Mouse (Mus musculus): ENCODE measurements around the gene Gm16253. TPM values are rescaled to one million over a fixed set of nuclear protein-coding genes. Genes with fewer than 3 reads are reported as not detected.

Gene Gm16253
- polyA plus RNA-seq, 1 experiment from 2014 or later: 1.2 TPM

GRCm38 (mm10) chr3:96545565-96545964 is 31.2 kb upstream of the Gm16253 start:
- Histone ChIP-seq H3K27me3 (ENCODE audit: control insufficient read depth, insufficient read depth, low read length) (no peaks in the 10 kb centered on the region), H3K9me3 (ENCODE audit: control insufficient read depth, low read length) (no peaks in the 10 kb centered on the region), H3K4me2 (ENCODE audit: low read depth, low read length) (no peak overlapping the region), H3K27ac (ENCODE audit: low read depth, low read length) (no peak overlapping the region), H3K9ac (replicated peaks; ENCODE audit: low read depth, low read length) (no peak overlapping the region), H3K36me3 (ENCODE audit: control insufficient read depth, insufficient read depth, low read length) (no peaks in the 10 kb centered on the region), H3K4me3 (ENCODE audit: low read depth, low read length) (no peak overlapping the region), H3K4me1 (ENCODE audit: control insufficient read depth, insufficient read depth, low read length) (no peaks in the 10 kb centered on the region)
- no peak for ATAC-seq (ENCODE audit: low read depth)
- WGBS: 41% methylated on average over 1 of the region's 1 CpGs

- Histone ChIP-seq H3K27me3 (ENCODE audit: control insufficient read depth, insufficient read depth, low read length) (no peaks in the 10 kb centered on the region), H3K4me2 (ENCODE audit: low read depth, low read length) (no peak overlapping the region), H3K27ac (ENCODE audit: low read depth, low read length) (no peak overlapping the region), H3K4me1 (ENCODE audit: control insufficient read depth, insufficient read depth, low read length) (no peaks in the 10 kb centered on the region), H3K4me3 (ENCODE audit: low read depth, low read length) (no peak overlapping the region), H3K9ac (replicated peaks; ENCODE audit: low read depth, low read length) (no peak overlapping the region), H3K36me3 (ENCODE audit: control insufficient read depth, insufficient read depth, low read length) (no peaks in the 10 kb centered on the region), H3K9me3 (ENCODE audit: control insufficient read depth, low read length) (no peaks in the 10 kb centered on the region)
- peak; percentile 21; the same call in 1 of the 2 replicates for ATAC-seq (ENCODE audit: low read depth)
- 42% methylated on average over 4 of the region's 4 CpGs for WGBS
Observed at GRCm38 (mm10) chr3:96546880-96547279, 29.9 kb upstream of the Gm16253 start.

- H3K9ac ChIP-seq (replicated peaks; ENCODE audit: low read depth, low read length): no peak overlapping the region
Observed at GRCm38 (mm10) chr3:96547389-96547960, 29.3 kb upstream of the Gm16253 start.

GRCm38 (mm10) chr3:96548824-96549223 is 28.0 kb upstream of the Gm16253 start:
- no peak for ATAC-seq (ENCODE audit: low read depth)
- no peak overlapping the region for H3K27ac ChIP-seq (ENCODE audit: low read depth, low read length)
- no peaks in the 10 kb centered on the region for H3K27me3 ChIP-seq (ENCODE audit: control insufficient read depth, insufficient read depth, low read length)
- no peaks in the 10 kb centered on the region for H3K4me1 ChIP-seq (ENCODE audit: control insufficient read depth, insufficient read depth, low read length)
- H3K9me3 ChIP-seq (ENCODE audit: control insufficient read depth, low read length): no peaks in the 10 kb centered on the region
- WGBS: 80% methylated on average over 7 of the region's 7 CpGs
- no peak overlapping the region for H3K9ac ChIP-seq (replicated peaks; ENCODE audit: low read depth, low read length)
- H3K4me3 ChIP-seq (ENCODE audit: low read depth, low read length): no peak overlapping the region
- H3K36me3 ChIP-seq (ENCODE audit: control insufficient read depth, insufficient read depth, low read length): no peaks in the 10 kb centered on the region
- no peak overlapping the region for H3K4me2 ChIP-seq (ENCODE audit: low read depth, low read length)

More at GRCm38 (mm10) chr3:96547389-96547960, 29.3 kb upstream of the Gm16253 start:
- Histone ChIP-seq H3K9me3 (ENCODE audit: control insufficient read depth, low read length) (no peaks in the 10 kb centered on the region), H3K4me3 (ENCODE audit: low read depth, low read length) (no peak overlapping the region), H3K4me2 (ENCODE audit: low read depth, low read length) (peak overlapping the region; percentile 9; the same call in 1 of the 2 replicates), H3K27me3 (ENCODE audit: control insufficient read depth, insufficient read depth, low read length) (no peaks in the 10 kb centered on the region), H3K4me1 (ENCODE audit: control insufficient read depth, insufficient read depth, low read length) (no peaks in the 10 kb centered on the region), H3K36me3 (ENCODE audit: control insufficient read depth, insufficient read depth, low read length) (no peaks in the 10 kb centered on the region), H3K27ac (ENCODE audit: low read depth, low read length) (no peak overlapping the region)
- 12% methylated on average over 14 of the region's 14 CpGs for WGBS
- ATAC-seq (ENCODE audit: low read depth): peak; percentile 63; the same call in 1 of the 2 replicates

- Histone ChIP-seq H3K4me1 (ENCODE audit: control insufficient read depth, insufficient read depth, low read length) (no peaks in the 10 kb centered on the region), H3K4me2 (ENCODE audit: low read depth, low read length) (no peak overlapping the region), H3K27ac (ENCODE audit: low read depth, low read length) (no peak overlapping the region), H3K9ac (replicated peaks; ENCODE audit: low read depth, low read length) (no peak overlapping the region), H3K9me3 (ENCODE audit: control insufficient read depth, low read length) (no peaks in the 10 kb centered on the region), H3K36me3 (ENCODE audit: control insufficient read depth, insufficient read depth, low read length) (no peaks in the 10 kb centered on the region), H3K27me3 (ENCODE audit: control insufficient read depth, insufficient read depth, low read length) (no peaks in the 10 kb centered on the region), H3K4me3 (ENCODE audit: low read depth, low read length) (no peak overlapping the region)
- ATAC-seq (ENCODE audit: low read depth): no peak
- 84% methylated on average over 5 of the region's 5 CpGs for WGBS
Observed at GRCm38 (mm10) chr3:96549346-96549745, 27.4 kb upstream of the Gm16253 start.

GRCm38 (mm10) chr3:96551203-96551602 is 25.6 kb upstream of the Gm16253 start:
- peaks cover 5% of the 10 kb centered on the region; the same call in 1 of the 2 replicates for H3K4me1 ChIP-seq (ENCODE audit: control insufficient read depth, insufficient read depth, low read length)
- no peaks in the 10 kb centered on the region for H3K9me3 ChIP-seq (ENCODE audit: control insufficient read depth, low read length)
- no peak overlapping the region for H3K27ac ChIP-seq (ENCODE audit: low read depth, low read length)
- H3K27me3 ChIP-seq (ENCODE audit: control insufficient read depth, insufficient read depth, low read length): no peaks in the 10 kb centered on the region
- no peak overlapping the region for H3K4me3 ChIP-seq (ENCODE audit: low read depth, low read length)
- 14% methylated on average over 8 of the region's 8 CpGs for WGBS
- ATAC-seq (ENCODE audit: low read depth): no peak
- no peaks in the 10 kb centered on the region for H3K36me3 ChIP-seq (ENCODE audit: control insufficient read depth, insufficient read depth, low read length)
- H3K9ac ChIP-seq (replicated peaks; ENCODE audit: low read depth, low read length): no peak overlapping the region
- no peak overlapping the region for H3K4me2 ChIP-seq (ENCODE audit: low read depth, low read length)

- H3K9ac ChIP-seq (replicated peaks; ENCODE audit: low read depth, low read length): no peak overlapping the region
- H3K4me1 ChIP-seq (ENCODE audit: control insufficient read depth, insufficient read depth, low read length): peaks cover 7% of the 10 kb centered on the region; the same call in 1 of the 2 replicates
- no peak for ATAC-seq (ENCODE audit: low read depth)
- no peaks in the 10 kb centered on the region for H3K9me3 ChIP-seq (ENCODE audit: control insufficient read depth, low read length)
- H3K4me3 ChIP-seq (ENCODE audit: low read depth, low read length): no peak overlapping the region
- H3K27me3 ChIP-seq (ENCODE audit: control insufficient read depth, insufficient read depth, low read length): no peaks in the 10 kb centered on the region
- no peak overlapping the region for H3K27ac ChIP-seq (ENCODE audit: low read depth, low read length)
- WGBS: 76% methylated on average over 7 of the region's 7 CpGs
- no peaks in the 10 kb centered on the region for H3K36me3 ChIP-seq (ENCODE audit: control insufficient read depth, insufficient read depth, low read length)
- H3K4me2 ChIP-seq (ENCODE audit: low read depth, low read length): no peak overlapping the region
Observed at GRCm38 (mm10) chr3:96551890-96552289, 24.9 kb upstream of the Gm16253 start.

- H3K9ac ChIP-seq (replicated peaks; ENCODE audit: low read depth, low read length): no peak overlapping the region
- no peak for ATAC-seq (ENCODE audit: low read depth)
- H3K4me3 ChIP-seq (ENCODE audit: low read depth, low read length): no peak overlapping the region
- H3K27ac ChIP-seq (ENCODE audit: low read depth, low read length): no peak overlapping the region
- H3K4me2 ChIP-seq (ENCODE audit: low read depth, low read length): no peak overlapping the region
- no peaks in the 10 kb centered on the region for H3K36me3 ChIP-seq (ENCODE audit: control insufficient read depth, insufficient read depth, low read length)
- no peaks in the 10 kb centered on the region for H3K9me3 ChIP-seq (ENCODE audit: control insufficient read depth, low read length)
- H3K4me1 ChIP-seq (ENCODE audit: control insufficient read depth, insufficient read depth, low read length): peaks cover 7% of the 10 kb centered on the region; the same call in 1 of the 2 replicates
- no peaks in the 10 kb centered on the region for H3K27me3 ChIP-seq (ENCODE audit: control insufficient read depth, insufficient read depth, low read length)
- WGBS: 81% methylated on average over 6 of the region's 6 CpGs
Observed at GRCm38 (mm10) chr3:96553601-96554000, 23.2 kb upstream of the Gm16253 start.

GRCm38 (mm10) chr3:96554251-96554650 is 22.5 kb upstream of the Gm16253 start:
- 89% methylated on average over 6 of the region's 6 CpGs for WGBS
- no peak for ATAC-seq (ENCODE audit: low read depth)
- Histone ChIP-seq H3K9me3 (ENCODE audit: control insufficient read depth, low read length) (no peaks in the 10 kb centered on the region), H3K4me2 (ENCODE audit: low read depth, low read length) (no peak overlapping the region), H3K4me3 (ENCODE audit: low read depth, low read length) (no peak overlapping the region), H3K9ac (replicated peaks; ENCODE audit: low read depth, low read length) (no peak overlapping the region), H3K36me3 (ENCODE audit: control insufficient read depth, insufficient read depth, low read length) (no peaks in the 10 kb centered on the region), H3K27me3 (ENCODE audit: control insufficient read depth, insufficient read depth, low read length) (no peaks in the 10 kb centered on the region), H3K27ac (ENCODE audit: low read depth, low read length) (no peak overlapping the region), H3K4me1 (ENCODE audit: control insufficient read depth, insufficient read depth, low read length) (peaks cover 11% of the 10 kb centered on the region)

Measured in neural tube, embryonic 14.5 days (tissue).